Mouse (Mus musculus): Measurements from ENCODE around the gene Cdc20b.

GRCm38 (mm10) chr13:113098406-113098805 is 63.5 kb downstream of the Cdc20b start:
- TF ChIP-seq POLR2A (IDR thresholded peaks at IDR 0.05; ENCODE audit: insufficient read length, low read depth) (no peak), MAX (IDR thresholded peaks at IDR 0.05; ENCODE audit: low read depth) (no peak)

Measured in myocyte (in vitro differentiated cells).